Mouse (Mus musculus) MEL (cell line): ENCODE measurements around the gene Iqsec3.

Source experiments
- CTCF ChIP-seq, 3 experiments: IDR thresholded peaks in 2 of 3; conservative IDR thresholded peaks in 1 of 3; 2 replicates each; pipeline ENCODE4 v1.5.1; 2011 to 2012; ENCODE audit warnings: low read length in 3 of 3, low read depth in 2 of 3, mild to moderate bottlenecking in 2 of 3, improper control_type of control experiment in 1 of 3, inconsistent platforms in 1 of 3, mixed read lengths in 1 of 3, moderate library complexity in 1 of 3; ENCODE audit not compliant: control insufficient read depth in 1 of 3, insufficient read depth in 1 of 3, poor library complexity in 1 of 3, severe bottlenecking in 1 of 3
- NELFE ChIP-seq: IDR thresholded peaks from 2 replicates; pipeline ENCODE4 v1.6.1; 2011; ENCODE audit warnings: low read depth, low read length, improper control_type of control experiment
- POLR2A ChIP-seq, 2 experiments: IDR thresholded peaks; 2 replicates each; pipeline ENCODE4 v1.6.1; 2011 to 2012; ENCODE audit warnings: low read length in 2 of 2, mild to moderate bottlenecking in 2 of 2, control low read depth in 1 of 2, improper control_type of control experiment in 1 of 2, low read depth in 1 of 2, moderate library complexity in 1 of 2; ENCODE audit not compliant: control insufficient read depth in 1 of 2, insufficient read depth in 1 of 2, poor library complexity in 1 of 2
- POLR2AphosphoS5 ChIP-seq: IDR thresholded peaks from 2 replicates; pipeline ENCODE4 v1.6.1; 2012; ENCODE audit warnings: low read depth, borderline replicate concordance, mild to moderate bottlenecking, inconsistent platforms, low read length, moderate library complexity, mixed read lengths
- TAL1 ChIP-seq: IDR thresholded peaks from 2 replicates; pipeline ENCODE4 v1.6.1; 2012; ENCODE audit warnings: mild to moderate bottlenecking, inconsistent platforms, low read length, moderate library complexity, mixed read lengths

DNA sequence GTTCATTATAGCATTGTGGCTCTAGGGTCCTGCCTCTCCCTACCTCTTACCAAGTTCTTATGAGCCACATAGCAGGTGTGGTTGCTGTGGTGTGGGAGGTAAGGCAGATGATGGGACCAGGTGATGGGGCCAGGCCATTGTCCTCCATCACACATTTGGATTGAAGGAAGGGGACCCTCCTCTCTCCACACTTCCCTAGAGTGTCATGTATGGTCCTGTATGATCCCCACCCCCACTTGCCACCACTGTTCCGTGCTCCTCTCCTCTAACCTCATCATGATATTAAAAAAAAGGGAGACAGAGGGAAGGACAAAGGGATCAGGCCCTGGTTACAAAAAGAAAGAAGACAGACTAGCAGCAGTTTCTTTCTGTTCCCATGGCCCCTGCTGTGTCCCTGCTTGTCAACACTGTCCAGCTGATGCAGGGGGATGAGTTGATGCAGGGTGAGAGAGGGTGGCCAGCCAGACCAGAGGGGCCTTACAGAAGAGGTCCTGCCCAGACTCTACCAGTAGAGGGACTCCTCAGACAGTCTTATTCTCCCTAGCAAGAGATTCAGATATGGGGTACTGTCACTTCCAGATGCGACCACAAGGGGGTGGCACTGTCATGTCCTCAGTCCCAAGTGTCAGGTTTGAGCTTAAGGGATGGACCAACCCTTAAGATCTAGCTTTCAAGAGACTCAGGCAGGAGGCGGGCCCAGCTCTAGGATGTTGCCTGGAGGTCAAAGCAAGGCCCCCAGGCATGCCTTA lies 135.5 kb downstream of the Iqsec3 start:
- TF ChIP-seq CTCF (IDR thresholded peaks at IDR 0.05 in 2 of 3, conservative IDR thresholded peaks at IDR 0.05 in 1 of 3; ENCODE audit: control insufficient read depth in 1 of 3, insufficient read depth in 1 of 3, low read depth in 2 of 3, low read length in 3 of 3, poor library complexity in 1 of 3, severe bottlenecking in 1 of 3) (peak; percentile 60 to 91 (median 65)), TAL1 (no peak), POLR2AphosphoS5 (no peak), POLR2A (IDR thresholded peaks at IDR 0.05; ENCODE audit: control insufficient read depth in 1 of 2, insufficient read depth in 1 of 2, low read depth in 1 of 2, low read length in 2 of 2, poor library complexity in 1 of 2) (no peak), NELFE (no peak)
